Mouse (Mus musculus): ENCODE results near the gene Wap.

Wap gene

GRCm38 (mm10) chr11:6596205-6596604, 42.2 kb downstream of the Wap start:
- no peak for DNase-seq (ENCODE audit: low read depth)

GRCm38 (mm10) chr11:6595339-6595738, 43.1 kb downstream of the Wap start:
- DNase-seq (ENCODE audit: low read depth), result no peak

- no peak for DNase-seq (ENCODE audit: low read depth)
These were observed 43.6 kb downstream of the Wap start for GRCm38 (mm10) chr11:6594845-6595244.

- DNase-seq (ENCODE audit: low read depth), result no peak
These were observed 45.0 kb downstream of the Wap start for GRCm38 (mm10) chr11:6593406-6593805.

- DNase-seq (ENCODE audit: low read depth), result no peak
These were observed 47.3 kb downstream of the Wap start for GRCm38 (mm10) chr11:6590933-6591675.

- DNase-seq (ENCODE audit: low read depth), result no peak
These were observed 48.6 kb downstream of the Wap start for GRCm38 (mm10) chr11:6589838-6590237.

- no peak for DNase-seq (ENCODE audit: low read depth)
These were observed 50.1 kb downstream of the Wap start for GRCm38 (mm10) chr11:6588295-6588694.

- DNase-seq (ENCODE audit: low read depth), result no peak
These were observed 51.0 kb downstream of the Wap start for GRCm38 (mm10) chr11:6587249-6587940.

GRCm38 (mm10) chr11:6586660-6587059, 51.8 kb downstream of the Wap start:
- peak; percentile 46 for DNase-seq (ENCODE audit: low read depth)

GRCm38 (mm10) chr11:6585748-6586147, 52.7 kb downstream of the Wap start:
- DNase-seq (ENCODE audit: low read depth), result no peak
